Mouse (Mus musculus) lung, adult 2 months (tissue): ENCODE measurements at regions not wholly inside any gene's neighbourhood (a gene's known extent, or its start where the extent isn't known, plus 50 kb on each side); places are given as distances from the start of the nearest gene placed in this dataset.
A peak's percentile ranks its signal among the peaks of the same experiment; 100 is the strongest.

Experiments
- DNase-seq: peaks from one replicate; pipeline ENCODE4 v3.0.0; 2022
- H3K4me1 ChIP-seq: fragments of 200-500 bp; 2 replicates; pipeline ENCODE4 v1.6.1; 2011; ENCODE audit warnings: low read length; ENCODE audit not compliant: control insufficient read depth, insufficient read depth
- H3K4me3 ChIP-seq: fragments of 200-500 bp; replicated peaks from 2 replicates; pipeline ENCODE3; 2011; ENCODE audit warnings: low read depth, mild to moderate bottlenecking, control low read depth, low read length; ENCODE audit errors: extremely low read depth
- CTCF ChIP-seq: fragments of 200-500 bp; IDR thresholded peaks from 2 replicates; pipeline ENCODE4 v1.5.1; 2011; ENCODE audit warnings: mild to moderate bottlenecking, low read length, control low read depth; ENCODE audit not compliant: insufficient read depth
- POLR2A ChIP-seq: fragments of 200-500 bp; IDR thresholded peaks from 2 replicates; pipeline ENCODE4 v1.6.1; 2011; ENCODE audit warnings: low read depth, mild to moderate bottlenecking, control low read depth, low read length, borderline replicate concordance; ENCODE audit errors: extremely low read depth
- WGBS: fragments of 180-500 bp; shearing (Covaris S2); methylation state at CpG from one replicate; pipeline ENCODE4 v1.1.7; 2018; 5-methylcytosine and 5-hydroxymethylcytosine counted together

GRCm38 (mm10) chr9:85592639-85593038 lies 156.5 kb downstream of the Ibtk start:
- Histone ChIP-seq H3K4me3 (no peak overlapping the region), H3K4me1 (no peaks in the 10 kb centered on the region)
- no peak for DNase-seq
- TF ChIP-seq CTCF, result no peak
- no peak for TF ChIP-seq POLR2A
- WGBS, result 68% methylated on average over 4 of the region's 4 CpGs

- WGBS, result 79% methylated on average over 3 of the region's 3 CpGs
- DNase-seq, result no peak
- no peak overlapping the region for H3K4me3 ChIP-seq
- H3K4me1 ChIP-seq, result no peaks in the 10 kb centered on the region
- no peak for TF ChIP-seq CTCF
These were observed 159.9 kb downstream of the Ibtk start for GRCm38 (mm10) chr9:85589210-85589609.

DNA sequence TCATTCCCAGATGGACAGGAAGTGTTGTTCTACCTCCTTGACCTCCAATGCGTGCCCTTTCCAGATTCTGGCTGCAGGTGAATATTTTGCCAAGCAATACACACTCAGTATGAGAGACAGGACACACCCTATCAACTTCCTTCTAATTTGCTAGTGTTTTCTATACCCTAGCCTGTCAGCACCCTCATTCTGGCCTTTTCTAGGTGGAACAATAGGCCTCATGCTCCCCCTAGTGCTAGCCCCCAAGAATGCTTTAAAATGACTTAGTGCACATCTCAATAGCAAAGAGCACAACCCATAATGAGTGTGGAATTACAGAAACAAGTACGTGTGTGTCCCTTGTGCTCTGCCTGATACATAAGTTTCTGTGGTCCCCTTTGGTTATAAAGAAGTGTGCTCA lies 161.1 kb downstream of the Ibtk start:
- Histone ChIP-seq H3K4me1 (no peaks in the 10 kb centered on the region), H3K4me3 (no peak overlapping the region)
- TF ChIP-seq CTCF (0 out of 2 replicates have a peak, but pooled peaks have one; percentile 7), POLR2A (no peak)
- DNase-seq, result peak; percentile 3
- WGBS, result 47% methylated on average over 2 of the region's 2 CpGs

DNA sequence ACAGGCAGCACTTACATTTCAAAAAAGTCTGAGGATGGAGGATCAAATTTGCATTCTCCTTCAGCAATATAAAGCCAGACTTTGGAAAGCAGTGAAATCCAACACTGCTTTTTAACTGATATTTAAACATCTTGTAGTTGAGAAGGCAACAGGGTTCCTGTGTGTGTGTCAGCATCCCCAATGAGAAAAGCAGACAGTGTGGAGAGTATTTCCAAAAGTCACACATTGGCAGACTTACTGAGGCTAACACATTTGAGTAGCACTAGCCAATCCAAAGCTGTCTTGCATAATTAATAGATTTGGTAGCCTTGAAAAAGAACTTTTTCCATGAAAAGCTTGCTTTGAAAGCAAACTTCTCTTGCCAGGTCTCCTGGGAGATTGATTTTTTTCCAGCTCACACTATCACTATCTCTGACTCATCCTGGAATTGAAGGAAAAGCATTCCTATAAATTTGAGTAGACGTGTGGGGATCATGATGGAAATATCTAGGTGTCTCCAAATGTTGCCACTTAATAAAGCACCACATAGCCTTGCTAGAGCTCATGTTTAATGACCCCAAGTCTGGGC lies 168.0 kb downstream of the Ibtk start:
- Histone ChIP-seq H3K4me1 (no peaks in the 10 kb centered on the region), H3K4me3 (no peak overlapping the region)
- WGBS, result 51% methylated on average over 1 of the region's 1 CpGs
- TF ChIP-seq CTCF (no peak), POLR2A (no peak)
- DNase-seq, result no peak

DNA sequence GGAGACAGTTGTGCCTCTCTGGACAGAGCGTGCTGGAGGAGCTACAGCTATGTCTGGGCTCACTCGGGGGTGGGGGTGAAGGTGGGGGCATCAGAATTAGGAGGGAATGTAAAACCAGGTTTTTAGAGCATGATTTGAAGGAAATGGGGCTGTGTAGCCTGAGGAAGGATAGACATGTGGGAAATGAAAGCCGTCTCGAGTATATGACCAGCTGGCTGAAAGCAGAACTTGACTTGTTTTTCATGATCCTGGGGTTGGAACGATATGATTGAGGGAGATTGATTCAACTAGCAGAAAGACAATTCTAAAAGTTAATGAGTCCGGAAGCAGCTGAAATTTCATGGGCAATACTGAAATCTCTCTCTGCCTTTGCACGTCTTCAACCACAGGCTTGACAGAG lies 171.3 kb downstream of the Ibtk start:
- Histone ChIP-seq H3K4me3 (no peak overlapping the region), H3K4me1 (no peaks in the 10 kb centered on the region)
- no peak for TF ChIP-seq POLR2A
- TF ChIP-seq CTCF, result no peak
- WGBS, result 82% methylated on average over 7 of the region's 7 CpGs
- DNase-seq, result no peak

- Histone ChIP-seq H3K4me3 (no peak overlapping the region), H3K4me1 (no peaks in the 10 kb centered on the region)
- 95% methylated on average over 1 of the region's 1 CpGs for WGBS
- no peak for DNase-seq
- no peak for TF ChIP-seq POLR2A
- TF ChIP-seq CTCF, result no peak
These were observed 171.8 kb downstream of the Ibtk start for GRCm38 (mm10) chr9:85577338-85577737.

GRCm38 (mm10) chr9:85568877-85569276 lies 180.3 kb downstream of the Ibtk start:
- Histone ChIP-seq H3K4me1 (no peaks in the 10 kb centered on the region), H3K4me3 (no peak overlapping the region)
- WGBS, result 53% methylated on average over 8 of the region's 8 CpGs
- no peak for DNase-seq
- TF ChIP-seq CTCF (no peak), POLR2A (no peak)

- Histone ChIP-seq H3K4me3 (no peak overlapping the region), H3K4me1 (no peaks in the 10 kb centered on the region)
- WGBS, result 20% methylated on average over 1 of the region's 1 CpGs
- DNase-seq, result no peak
- TF ChIP-seq CTCF (no peak), POLR2A (no peak)
These were observed 197.3 kb downstream of the Ibtk start for GRCm38 (mm10) chr9:85551871-85552270.

GRCm38 (mm10) chr9:85550455-85550854 lies 198.7 kb downstream of the Ibtk start:
- 60% methylated on average over 3 of the region's 3 CpGs for WGBS
- DNase-seq, result no peak
- Histone ChIP-seq H3K4me1 (no peaks in the 10 kb centered on the region), H3K4me3 (no peak overlapping the region)
- TF ChIP-seq POLR2A, result no peak
- no peak for TF ChIP-seq CTCF

GRCm38 (mm10) chr9:85546226-85546625 lies 202.9 kb downstream of the Ibtk start:
- DNase-seq, result no peak
- TF ChIP-seq POLR2A (no peak), CTCF (no peak)
- WGBS, result 76% methylated on average over 2 of the region's 2 CpGs
- Histone ChIP-seq H3K4me3 (no peak overlapping the region), H3K4me1 (no peaks in the 10 kb centered on the region)

GRCm38 (mm10) chr9:85545566-85545965 lies 203.6 kb downstream of the Ibtk start:
- TF ChIP-seq CTCF (no peak), POLR2A (no peak)
- H3K4me3 ChIP-seq, result no peak overlapping the region
- 83% methylated on average over 1 of the region's 1 CpGs for WGBS
- DNase-seq, result no peak
- H3K4me1 ChIP-seq, result no peaks in the 10 kb centered on the region
